Mouse (Mus musculus) embryonic stem cell, embryonic (primary cell): ENCODE results near the gene Mrps23.

Source experiments
- CTCF ChIA-PET, 4 experiments: fragments of 300-600 bp in 2 of 4; fragments of 350-600 bp in 2 of 4; sonication (Branson Sonifier 250); formaldehyde crosslinking; loops; one replicate each; lab custom pipeline; 2022; ENCODE audit warnings: inconsistent platforms in 2 of 4; lab: Charles Lee
- POLR2A ChIA-PET, 4 experiments: fragments of 300-600 bp in 2 of 4; fragments of 350-600 bp in 2 of 4; sonication (Branson Sonifier 250); formaldehyde crosslinking; loops; one replicate each; lab custom pipeline; 2022; ENCODE audit warnings: antibody characterized with exemption in 4 of 4, inconsistent platforms in 1 of 4; lab: Charles Lee

The Mrps23 gene

DNA sequence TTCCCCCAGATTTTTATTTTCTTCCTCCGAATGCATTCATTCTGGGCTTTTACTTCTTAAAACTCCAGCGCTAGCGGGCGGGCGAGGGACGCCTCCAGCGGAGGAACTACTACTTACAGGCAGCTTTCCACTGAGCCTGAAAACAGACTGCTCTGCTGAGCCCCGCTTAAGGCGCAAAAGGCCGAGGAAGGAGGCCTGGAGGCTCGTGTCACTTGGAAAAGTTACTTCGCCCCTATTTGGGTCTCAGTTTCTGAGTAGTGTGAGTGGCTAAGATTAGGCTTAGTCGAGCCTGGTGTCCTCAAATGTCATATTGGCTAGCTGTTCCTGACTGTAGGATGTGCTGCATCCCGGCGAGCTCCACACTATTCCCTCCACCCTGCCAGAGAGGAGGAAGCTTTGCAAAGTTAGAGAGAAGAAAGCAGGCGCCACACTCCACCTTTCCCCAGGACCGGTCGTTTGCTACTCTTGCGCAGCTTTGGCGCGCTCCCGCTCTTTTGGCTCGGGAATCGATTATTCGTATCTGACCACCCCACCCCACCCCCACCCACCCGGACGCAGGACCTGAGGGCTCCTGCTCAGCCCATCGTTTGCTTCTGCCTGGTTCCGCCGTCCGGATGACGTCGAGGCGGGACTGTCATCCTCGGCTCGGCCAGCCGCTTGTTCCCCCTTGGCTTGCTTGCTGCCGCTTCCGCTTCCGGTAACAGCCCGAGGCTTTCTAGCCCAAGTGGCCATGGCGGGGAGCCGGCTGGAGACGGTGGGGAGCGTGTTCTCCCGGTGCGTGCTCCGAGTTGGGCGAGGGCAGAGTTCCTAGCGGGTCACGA lies at the start of gene Mrps23:
Gene Mrps23 (plus strand): TSS at position 677 of the 821 bp plus-strand sequence.
- ChIA-PET CTCF (interaction anchor here in 3 of 4 experiments (0.5 to 2.7 kb wide), 19 partner anchors 10 to 619 kb away, joined by 3 to 13 read pairs (median 4); no protein-coding TSS in a partner anchor), POLR2A (interaction anchor here in 3 of 4 experiments (0.5 to 8.2 kb wide), 36 partner anchors 9 to 567 kb away, joined by 3 to 52 read pairs (median 4); partner anchors contain the start of genes Srsf1 (in 2 of the 3) and Vezf1 (in 1 of the 3))

DNA sequence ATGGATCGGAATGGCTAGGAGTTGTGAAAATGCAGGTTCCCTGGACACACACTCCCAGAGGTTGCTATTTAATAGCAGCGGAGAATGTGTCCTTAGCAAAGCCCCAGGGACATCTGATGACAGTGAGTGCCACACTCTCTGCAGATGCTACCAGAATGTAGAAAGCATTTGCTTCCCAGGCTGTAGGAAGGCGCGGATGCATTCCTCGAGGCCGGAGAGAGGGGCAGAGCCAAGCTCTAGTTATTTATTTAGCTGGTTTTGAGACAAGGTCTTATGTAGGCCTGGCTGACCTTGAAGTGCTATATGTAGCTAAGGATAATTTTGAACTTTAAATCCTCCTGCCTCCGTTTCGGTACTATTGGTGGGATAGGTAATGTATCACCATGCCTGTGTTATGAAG lies 49.7 kb upstream of the Mrps23 start:
- ChIA-PET POLR2A (interaction anchor here in 2 of 4 experiments (0.6 to 1.5 kb wide), 2 partner anchors 11 to 14 kb away, joined by 4 to 5 read pairs; no protein-coding TSS in a partner anchor), CTCF (interaction anchor here in 1 of 4 experiments (0.8 kb wide), 1 partner anchor 70 kb away, joined by 3 read pairs; no protein-coding TSS in a partner anchor)

DNA sequence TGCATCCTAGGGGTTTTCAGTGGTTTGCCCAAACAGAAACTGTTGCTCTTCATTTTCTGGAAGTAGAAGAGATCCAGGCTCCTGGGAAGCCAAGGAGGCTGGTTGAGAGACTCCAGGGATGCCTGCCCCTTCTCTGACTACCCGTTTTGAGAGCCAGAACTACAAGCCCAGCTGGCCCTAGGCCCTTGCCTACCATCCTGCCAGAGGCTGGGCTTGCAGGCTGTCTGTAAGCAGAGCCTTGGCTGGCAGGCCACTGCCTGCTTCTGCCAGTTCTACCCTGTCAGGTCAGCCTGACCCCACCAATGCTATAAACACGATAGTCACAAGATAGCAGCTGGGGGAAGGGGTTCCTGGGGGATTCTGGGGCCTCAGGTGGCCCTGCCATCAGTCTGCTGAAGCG lies 48.7 kb upstream of the Mrps23 start:
- ChIA-PET CTCF (interaction anchor here in 1 of 4 experiments (0.6 kb wide), 1 partner anchor 49 kb away, joined by 5 read pairs; no protein-coding TSS in a partner anchor), POLR2A (interaction anchor here in 2 of 4 experiments (1.4 kb wide), 2 partner anchors 16 to 17 kb away, joined by 3 to 4 read pairs; no protein-coding TSS in a partner anchor)

DNA sequence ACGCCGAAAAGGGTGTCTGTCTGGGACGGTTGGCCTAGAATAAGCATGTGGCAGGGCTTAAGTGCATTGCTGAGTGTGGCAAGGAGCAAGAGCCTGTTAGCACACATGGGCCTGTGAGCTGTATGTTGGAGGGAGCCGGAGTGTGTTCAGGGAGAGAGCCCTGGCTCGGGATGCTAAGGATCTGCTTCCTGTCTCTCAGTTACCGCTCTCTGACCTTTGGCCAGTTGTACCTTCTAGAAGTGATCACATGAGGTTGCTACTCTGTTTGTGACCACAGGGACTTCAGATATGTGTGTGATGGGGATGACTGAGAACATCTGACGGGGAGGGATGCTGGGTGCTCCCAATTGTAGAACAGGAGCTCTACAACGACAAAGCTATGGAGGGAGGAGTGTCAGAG lies 48.2 kb upstream of the Mrps23 start:
- ChIA-PET CTCF (interaction anchor here in 1 of 4 experiments (0.6 kb wide), 1 partner anchor 50 kb away, joined by 5 read pairs; no protein-coding TSS in a partner anchor), POLR2A (interaction anchor here in 3 of 4 experiments (0.7 to 3.4 kb wide), 5 partner anchors 9 to 44 kb away, joined by 3 to 24 read pairs (median 3); no protein-coding TSS in a partner anchor)

DNA sequence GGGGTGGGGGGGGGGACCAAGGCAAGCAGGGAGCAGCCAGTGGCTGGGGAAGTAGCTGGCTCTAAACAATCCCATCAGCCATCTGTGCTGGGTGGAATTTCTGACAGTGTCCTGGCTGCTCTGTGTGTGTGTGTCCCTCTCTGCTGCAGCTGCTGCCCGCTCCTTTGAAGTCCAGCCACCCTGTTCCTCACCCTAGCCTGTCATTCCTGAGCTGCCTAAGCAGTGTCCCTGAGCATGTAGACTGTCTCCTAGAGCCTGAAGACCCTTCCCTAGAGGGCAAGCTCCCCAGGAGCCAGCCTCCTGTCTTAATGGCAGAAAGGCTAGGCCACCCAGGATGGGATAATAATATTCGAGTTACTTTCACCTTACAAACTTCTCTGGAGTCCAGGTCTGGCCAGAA lies 47.8 kb upstream of the Mrps23 start:
- POLR2A ChIA-PET = interaction anchor here in 3 of 4 experiments (0.7 to 3.4 kb wide), 5 partner anchors 8 to 44 kb away, joined by 3 to 24 read pairs (median 3); no protein-coding TSS in a partner anchor
- CTCF ChIA-PET = no interaction called here

DNA sequence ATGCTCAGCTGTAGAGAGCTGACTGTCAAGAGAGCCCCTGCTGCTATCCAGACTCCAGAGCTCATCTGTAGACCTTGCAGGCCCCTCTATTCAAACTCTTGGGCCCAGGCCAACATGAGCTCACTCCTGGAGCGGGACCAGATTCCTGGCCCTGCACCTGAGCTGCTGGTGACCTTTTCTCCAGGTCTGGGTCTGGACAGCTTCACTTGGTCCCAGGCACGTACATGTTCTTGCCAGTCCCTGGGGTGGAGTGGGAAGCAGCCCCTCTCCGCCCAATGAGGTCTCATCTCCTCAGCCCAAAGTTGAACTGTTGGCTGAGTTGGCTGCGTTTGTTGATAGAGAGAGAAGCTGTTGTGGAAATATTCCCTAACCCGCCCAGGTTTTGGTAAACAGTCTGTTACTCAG lies 45.3 kb upstream of the Mrps23 start:
- CTCF ChIA-PET = interaction anchor here in 3 of 4 experiments (0.5 to 1.7 kb wide), 8 partner anchors 10 to 184 kb away, joined by 3 to 5 read pairs (median 3); no protein-coding TSS in a partner anchor
- POLR2A ChIA-PET = interaction anchor here in 3 of 4 experiments (0.6 to 5.1 kb wide), 20 partner anchors 10 to 692 kb away, joined by 3 to 40 read pairs (median 4); partner anchors contain the start of genes Mrps23 (in 1 of the 3) and Srsf1 (in 1 of the 3)

DNA sequence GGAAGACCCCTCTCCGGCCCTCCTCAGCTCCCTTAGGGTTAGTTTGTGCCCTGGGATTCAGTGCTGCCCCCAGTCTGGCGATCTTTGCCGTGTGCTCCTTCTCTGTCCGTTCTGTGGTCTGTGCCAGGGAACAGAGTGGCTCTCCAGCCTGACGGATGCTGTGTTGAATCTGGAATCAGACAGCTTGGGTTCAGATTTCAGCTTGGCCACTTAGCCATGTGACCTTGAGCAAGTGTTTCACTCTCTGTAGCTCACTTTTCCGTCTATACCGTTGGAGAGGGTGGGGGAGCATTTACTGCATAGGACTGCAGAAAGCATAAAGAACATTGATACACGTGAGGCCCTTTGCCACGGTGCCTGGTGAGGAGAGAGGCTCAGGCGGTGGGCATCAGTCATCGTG lies 44.8 kb upstream of the Mrps23 start:
- ChIA-PET CTCF (interaction anchor here in 2 of 4 experiments (0.6 to 1.7 kb wide), 5 partner anchors 19 to 185 kb away, joined by 3 to 4 read pairs (median 3); no protein-coding TSS in a partner anchor), POLR2A (interaction anchor here in 3 of 4 experiments (0.8 to 5.1 kb wide), 22 partner anchors 7 to 173 kb away, joined by 3 to 40 read pairs (median 4); partner anchors contain the start of genes Mrps23 (in 1 of the 3) and Srsf1 (in 1 of the 3))

DNA sequence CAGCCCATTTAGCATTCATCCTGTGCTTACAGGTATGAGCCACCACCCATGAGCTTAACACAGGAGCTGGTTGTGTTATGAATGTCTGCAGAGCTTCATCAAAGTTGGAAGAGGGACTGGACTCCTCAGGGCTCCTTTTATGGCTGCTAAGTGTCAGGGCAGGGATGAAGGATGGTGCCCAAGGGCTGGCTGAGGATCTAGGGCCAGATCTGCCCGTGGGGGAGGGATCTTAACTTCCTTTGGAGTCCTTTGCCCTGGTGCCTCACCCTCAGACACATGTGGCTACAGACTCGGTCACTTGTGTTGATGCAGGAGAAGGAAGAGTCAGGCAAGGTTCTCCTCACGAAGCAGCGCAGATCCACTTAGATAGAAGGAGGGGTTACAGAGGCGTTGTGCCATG lies 43.9 kb upstream of the Mrps23 start:
- POLR2A ChIA-PET = interaction anchor here in 3 of 4 experiments (1.0 to 5.1 kb wide), 20 partner anchors 8 to 173 kb away, joined by 3 to 40 read pairs (median 4); partner anchors contain the start of genes Dynll2 (in 1 of the 3), Srsf1 (in 1 of the 3) and Vezf1 (in 1 of the 3)

DNA sequence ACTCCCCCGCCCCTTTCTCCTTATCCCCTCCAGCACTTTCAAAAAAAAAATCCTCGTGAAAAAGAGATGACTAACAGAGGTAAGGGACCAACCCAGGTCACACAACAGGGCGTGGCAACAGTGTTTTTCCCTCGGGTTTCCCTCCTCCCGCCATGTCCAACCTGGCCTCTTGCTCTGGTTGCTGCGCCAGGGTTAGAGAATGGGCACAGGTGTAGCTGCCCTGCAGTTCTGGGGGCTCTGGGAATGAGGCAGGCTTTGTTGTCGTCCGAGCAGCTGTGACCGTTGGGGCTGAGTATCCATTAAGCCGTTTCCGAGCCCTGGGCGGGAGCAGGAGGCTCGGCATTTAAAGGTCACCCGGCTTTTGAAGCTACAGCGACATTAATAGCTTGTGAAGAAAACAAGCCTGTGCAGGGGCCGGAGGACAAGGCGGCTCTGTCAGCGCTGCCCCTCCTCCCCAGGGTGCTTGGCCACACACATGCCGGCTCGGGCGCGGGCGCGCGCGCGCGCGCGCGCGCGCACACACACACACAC lies 43.1 kb upstream of the Mrps23 start:
- POLR2A ChIA-PET = interaction anchor here (0.5 to 5.1 kb wide), 74 partner anchors 8 to 682 kb away, joined by 3 to 40 read pairs (median 4); partner anchors contain the start of genes Srsf1 (in 3 of the 4), Vezf1 (in 2 of the 4) and Dynll2 (in 1 of the 4)
- CTCF ChIA-PET = interaction anchor here (0.6 to 2.6 kb wide), 43 partner anchors 9 to 424 kb away, joined by 3 to 14 read pairs (median 4); partner anchors contain the start of genes Vezf1 (in 2 of the 4), Mrps23 (in 1 of the 4) and Supt4a (in 1 of the 4)

More for the DNA sequence above, 43.9 kb upstream of the Mrps23 start:
- CTCF ChIA-PET = interaction anchor here in 1 of 4 experiments (2.0 kb wide), 1 partner anchor 186 kb away, joined by 5 read pairs; no protein-coding TSS in a partner anchor

DNA sequence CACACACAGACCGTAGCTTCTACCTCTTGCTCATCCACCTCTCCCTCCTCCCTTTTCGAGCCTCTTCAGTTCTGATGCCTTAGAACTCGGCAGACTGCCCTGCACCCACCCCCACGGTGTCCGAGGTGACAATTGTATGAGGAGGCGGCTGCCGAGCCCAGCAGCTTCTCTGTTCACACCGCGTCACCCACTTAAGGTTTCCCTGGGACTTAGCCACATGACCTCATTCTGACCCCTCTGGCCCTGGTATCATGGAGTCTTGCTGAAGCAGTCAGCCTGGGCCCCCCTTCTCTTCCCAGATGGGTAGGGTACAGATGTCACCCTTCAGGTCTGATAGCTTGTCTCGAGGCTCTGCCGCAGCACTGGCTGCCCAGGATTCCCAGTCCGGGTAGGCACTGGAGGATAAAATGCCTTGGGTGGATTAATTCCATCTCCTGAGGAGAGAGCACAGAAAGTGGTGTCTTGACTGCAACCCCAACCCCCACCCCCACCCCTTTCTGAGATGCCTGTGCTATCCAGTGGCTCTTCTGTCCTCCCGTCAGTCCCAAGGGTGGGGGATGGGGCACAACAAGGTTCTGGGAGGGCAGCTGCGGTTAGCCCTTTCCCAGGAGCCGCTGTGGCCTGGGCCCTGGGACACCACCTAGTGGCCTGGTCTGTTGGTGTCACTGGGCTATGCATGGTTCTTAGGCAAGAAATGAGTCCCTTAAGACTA lies 42.4 kb upstream of the Mrps23 start:
- CTCF ChIA-PET = interaction anchor here (0.6 to 2.6 kb wide), 50 partner anchors 10 to 690 kb away, joined by 3 to 14 read pairs (median 4); partner anchors contain the start of genes Vezf1 (in 2 of the 4), Mrps23 (in 1 of the 4) and Supt4a (in 1 of the 4)
- POLR2A ChIA-PET = interaction anchor here (0.6 to 5.1 kb wide), 80 partner anchors 8 to 681 kb away, joined by 3 to 40 read pairs (median 4); partner anchors contain the start of genes Srsf1 (in 3 of the 4), Dynll2 (in 2 of the 4) and Vezf1 (in 2 of the 4)

DNA sequence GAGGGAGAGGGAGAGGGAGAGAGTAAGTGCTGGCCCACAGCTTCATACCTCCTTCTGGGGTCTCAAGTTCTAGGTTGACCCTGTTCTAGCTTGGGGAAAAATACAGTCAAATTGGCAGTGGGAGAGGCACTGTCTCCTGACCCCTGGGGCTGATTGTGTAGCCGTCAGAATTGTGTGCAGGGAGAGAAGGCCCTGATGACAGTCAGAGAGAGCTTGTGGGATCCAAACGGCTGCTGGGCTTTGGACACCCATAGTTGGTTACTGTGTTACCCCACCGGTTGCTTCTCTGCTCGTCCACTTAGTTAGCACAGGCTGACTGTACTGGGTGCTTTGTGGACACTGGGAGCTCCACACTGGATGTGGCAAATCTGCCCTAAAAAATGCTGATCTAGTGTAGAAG lies 41.4 kb upstream of the Mrps23 start:
- POLR2A ChIA-PET = interaction anchor here (0.6 to 3.2 kb wide), 14 partner anchors 8 to 135 kb away, joined by 3 to 25 read pairs (median 5); partner anchors contain the start of gene Srsf1 (in 1 of the 4)
- CTCF ChIA-PET = interaction anchor here (0.7 to 2.6 kb wide), 11 partner anchors 9 to 280 kb away, joined by 3 to 14 read pairs (median 5); no protein-coding TSS in a partner anchor

DNA sequence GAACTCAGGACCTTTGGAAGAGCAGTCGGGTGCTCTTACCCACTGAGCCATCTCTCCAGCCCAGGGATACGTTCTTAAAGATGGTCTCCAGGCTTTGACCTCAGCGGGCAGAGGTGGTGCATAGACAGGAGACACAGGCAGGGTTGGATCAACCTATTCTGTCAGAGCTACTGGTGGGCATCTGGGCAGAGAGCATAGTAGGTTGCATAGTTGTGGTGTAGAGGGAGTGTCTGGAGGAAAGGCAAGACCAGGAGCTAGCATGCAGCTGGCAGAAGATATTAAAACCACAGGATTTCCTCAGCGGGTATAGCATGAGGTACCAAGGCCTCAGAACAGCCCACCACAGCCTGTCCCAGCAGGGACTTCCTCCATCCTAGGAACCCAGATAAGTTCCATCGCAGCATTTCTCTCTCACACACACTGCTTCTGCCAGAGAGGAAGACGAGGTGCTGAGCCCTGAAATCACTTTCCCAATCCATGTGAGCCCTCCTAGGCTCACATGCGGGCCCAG lies 39.9 kb upstream of the Mrps23 start:
- ChIA-PET CTCF (interaction anchor here (0.5 to 1.1 kb wide), 6 partner anchors 18 to 209 kb away, joined by 3 to 12 read pairs (median 4); no protein-coding TSS in a partner anchor), POLR2A (interaction anchor here (0.6 to 1.9 kb wide), 24 partner anchors 8 to 784 kb away, joined by 3 to 10 read pairs (median 3); no protein-coding TSS in a partner anchor)

DNA sequence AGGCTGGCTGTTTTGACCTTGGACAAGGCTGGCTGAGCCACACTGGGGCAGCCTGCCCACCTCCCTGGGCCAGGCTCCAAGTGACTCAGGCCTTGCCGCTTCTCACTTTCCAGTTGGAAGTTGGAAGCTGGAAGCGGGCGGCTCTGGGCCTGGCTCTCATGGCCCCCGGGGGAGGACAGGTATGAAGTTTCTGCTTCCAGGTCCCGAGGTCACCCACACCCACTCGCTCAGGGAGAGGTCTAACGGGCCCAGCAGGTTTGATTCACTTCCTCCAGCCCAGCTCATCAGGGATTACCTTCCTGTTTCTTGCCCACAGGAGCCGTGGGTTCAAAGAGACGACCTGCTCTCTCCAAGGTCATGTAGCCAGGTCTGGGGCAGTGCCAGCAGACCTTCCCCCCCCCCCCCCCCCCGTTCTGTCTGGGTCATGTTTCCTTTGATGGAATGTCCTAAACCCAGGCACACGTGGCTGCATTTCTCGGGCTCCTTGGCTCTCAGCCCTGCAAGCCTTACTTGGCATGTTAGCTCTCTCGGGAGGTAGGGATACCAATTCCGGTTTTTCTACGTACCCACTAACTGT lies 39.3 kb upstream of the Mrps23 start:
- ChIA-PET POLR2A (interaction anchor here (0.5 to 1.9 kb wide), 30 partner anchors 8 to 783 kb away, joined by 3 to 10 read pairs (median 3); no protein-coding TSS in a partner anchor), CTCF (interaction anchor here (0.5 to 1.1 kb wide), 6 partner anchors 17 to 210 kb away, joined by 3 to 11 read pairs (median 4); no protein-coding TSS in a partner anchor)

DNA sequence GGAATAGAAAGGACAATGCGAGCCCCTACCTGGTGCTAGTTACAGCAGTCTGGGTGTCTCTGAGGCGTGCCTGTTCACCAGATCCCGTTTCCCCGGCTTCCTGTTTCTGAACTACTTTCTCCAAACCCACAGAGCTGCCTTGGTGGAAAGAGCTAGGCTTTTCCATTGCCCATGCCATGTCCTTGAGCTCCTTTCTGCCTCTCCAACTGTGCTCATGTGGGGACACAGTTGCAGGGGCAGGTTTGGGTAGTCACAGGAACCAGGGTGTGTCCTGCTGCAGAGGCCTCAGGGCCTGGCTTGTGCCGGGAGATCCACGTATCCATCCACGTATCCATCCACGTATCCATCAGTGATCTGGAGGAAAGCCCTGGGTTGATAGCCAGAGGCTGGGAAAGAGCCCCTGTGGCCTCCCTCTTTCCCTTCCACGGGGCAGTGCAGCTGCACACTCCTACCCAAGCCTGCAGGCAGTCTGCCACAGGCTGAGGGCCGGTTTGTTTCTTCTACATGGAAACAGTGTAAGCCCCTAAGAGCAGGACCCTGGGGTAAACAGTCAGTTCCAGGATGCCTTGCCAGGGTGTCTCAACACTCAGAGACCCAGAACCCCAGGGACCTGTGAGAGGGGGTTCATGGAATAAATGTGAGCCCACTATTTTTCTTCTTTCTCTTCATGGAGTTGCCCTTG lies 38.4 kb upstream of the Mrps23 start:
- CTCF ChIA-PET = interaction anchor here in 2 of 4 experiments (0.5 to 0.6 kb wide), 2 partner anchors 66 to 67 kb away, joined by 4 to 11 read pairs; no protein-coding TSS in a partner anchor
- POLR2A ChIA-PET = interaction anchor here in 3 of 4 experiments (0.5 to 1.9 kb wide), 12 partner anchors 12 to 118 kb away, joined by 3 to 10 read pairs (median 5); partner anchors contain the start of gene Srsf1 (in 1 of the 3)

DNA sequence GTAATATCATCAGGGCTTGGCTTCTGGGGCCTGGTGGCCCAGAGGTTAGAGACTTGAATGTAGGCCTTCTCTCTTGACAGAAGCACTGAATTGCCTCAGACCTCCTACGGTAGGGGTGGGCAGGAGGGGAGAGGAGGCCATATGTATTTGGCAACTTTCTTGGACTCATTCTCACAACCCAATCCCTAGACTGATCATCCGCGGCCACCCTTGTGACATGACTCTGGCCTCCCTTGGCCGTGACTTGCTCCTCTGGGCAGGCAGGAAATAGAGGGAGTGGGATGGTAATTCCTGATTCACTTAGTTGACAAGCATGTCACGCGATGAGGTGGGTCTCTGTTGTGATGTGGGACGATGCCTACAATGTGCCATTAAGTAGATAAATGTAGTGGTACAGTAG lies 37.7 kb upstream of the Mrps23 start:
- ChIA-PET CTCF (no interaction called here), POLR2A (no interaction called here)
